Mouse (Mus musculus): ENCODE measurements around the gene Siglecg. TPM values are rescaled to one million over a fixed set of nuclear protein-coding genes. Genes with fewer than 3 reads are reported as not detected.
"Not testable (repeated sequence)": the region's sequence is repeated elsewhere in the genome, so short reads cannot be mapped to it uniquely, and the experiment has no call there.

Siglecg gene
- polyA plus RNA-seq, 1 experiment from 2014 or later = not detected

DNA sequence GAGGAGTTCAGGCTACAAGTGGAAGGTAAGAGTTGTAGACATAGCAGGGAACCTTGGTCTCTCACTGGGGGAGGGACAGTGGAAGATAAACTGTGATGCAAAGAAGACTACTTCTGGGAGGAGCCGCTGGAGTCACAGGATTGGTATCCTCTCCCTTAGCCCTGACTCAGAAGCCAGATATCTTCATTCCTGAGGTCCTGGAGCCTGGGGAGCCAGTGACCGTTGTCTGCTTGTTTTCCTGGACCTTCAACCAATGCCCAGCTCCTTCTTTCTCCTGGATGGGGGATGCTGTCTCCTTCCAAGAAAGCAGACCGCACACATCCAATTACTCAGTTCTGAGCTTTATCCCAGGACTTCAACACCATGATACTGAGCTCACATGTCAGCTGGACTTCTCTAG, 1.1 kb downstream of the Siglecg start:
- Histone ChIP-seq H3K9me3 (ENCODE audit: control insufficient read depth, low read length) (no peaks in the 10 kb centered on the region), H3K36me3 (ENCODE audit: control insufficient read depth, insufficient read depth, low read length) (no peaks in the 10 kb centered on the region), H3K4me1 (replicated peaks; ENCODE audit: control insufficient read depth, insufficient read depth, low read length) (no peaks in the 10 kb centered on the region), H3K4me2 (replicated peaks; ENCODE audit: low read depth, low read length) (no peak overlapping the region), H3K27ac (ENCODE audit: low read depth, low read length) (no peak overlapping the region), H3K9ac (ENCODE audit: low read depth, low read length) (no peak overlapping the region), H3K4me3 (ENCODE audit: low read depth, low read length) (no peak overlapping the region), H3K27me3 (ENCODE audit: control insufficient read depth, insufficient read depth, low read length) (no peaks in the 10 kb centered on the region)
- DNase-seq (ENCODE audit: low spot score) (no peak), ATAC-seq (ENCODE audit: low FRiP score) (no peak)
- 81% methylated on average over 3 of the region's 3 CpGs for WGBS

DNA sequence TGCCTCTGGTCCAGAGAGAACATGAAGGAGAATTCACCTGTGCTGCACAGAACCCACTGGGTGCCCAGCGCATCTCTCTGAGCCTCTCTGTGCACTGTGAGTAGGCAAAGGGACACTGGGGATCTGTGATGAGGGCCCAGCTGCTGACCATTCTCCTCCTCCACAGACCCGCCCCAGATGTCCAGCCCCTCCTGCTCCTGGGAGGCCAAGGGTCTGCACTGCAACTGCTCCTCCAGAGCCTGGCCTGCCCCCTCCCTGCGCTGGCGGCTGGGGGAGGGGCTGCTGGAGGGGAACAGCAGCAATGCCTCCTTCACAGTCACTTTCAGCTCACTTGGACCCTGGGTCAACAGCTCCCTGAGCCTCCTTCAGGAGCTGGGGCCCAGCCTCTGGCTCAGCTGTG, 3.7 kb downstream of the Siglecg start:
- ATAC-seq (ENCODE audit: low FRiP score) = 0 out of 2 replicates have a peak, but pooled peaks have one; percentile 27
- 32% methylated on average over 4 of the region's 4 CpGs for WGBS

DNA sequence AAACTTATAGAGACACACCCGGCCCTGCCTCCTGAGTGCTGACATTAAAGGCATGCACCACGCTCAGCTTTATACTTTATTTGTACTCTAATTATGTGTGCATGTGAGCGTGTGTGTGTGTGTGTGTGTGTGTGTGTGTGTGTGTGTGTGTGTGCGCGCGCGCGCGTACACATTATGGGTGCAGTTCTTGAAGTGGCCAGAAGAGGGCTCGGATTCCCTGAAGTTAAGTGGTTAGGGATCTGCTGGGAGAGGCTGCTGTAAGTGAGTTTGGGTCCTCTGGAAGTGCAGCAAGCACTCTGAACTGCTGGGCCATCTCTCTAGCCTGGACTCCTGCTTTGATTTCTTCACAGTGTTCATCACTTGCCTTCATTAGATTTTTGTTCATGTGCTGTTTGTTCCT, 9.3 kb downstream of the Siglecg start:
- H3K9ac ChIP-seq (ENCODE audit: low read depth, low read length) = no peak overlapping the region
- WGBS = 82% methylated on average over 10 of the region's 10 CpGs
- H3K36me3 ChIP-seq (ENCODE audit: control insufficient read depth, insufficient read depth, low read length) = no peaks in the 10 kb centered on the region
- H3K9me3 ChIP-seq (ENCODE audit: control insufficient read depth, low read length) = no peaks in the 10 kb centered on the region
- H3K4me3 ChIP-seq (ENCODE audit: low read depth, low read length) = no peak overlapping the region
- DNase-seq (ENCODE audit: low spot score) = peak; percentile 3
- H3K27me3 ChIP-seq (ENCODE audit: control insufficient read depth, insufficient read depth, low read length) = no peaks in the 10 kb centered on the region
- H3K27ac ChIP-seq (ENCODE audit: low read depth, low read length) = no peak overlapping the region
- H3K4me1 ChIP-seq (replicated peaks; ENCODE audit: control insufficient read depth, insufficient read depth, low read length) = no peaks in the 10 kb centered on the region
- no peak for ATAC-seq (ENCODE audit: low FRiP score)
- no peak overlapping the region for H3K4me2 ChIP-seq (replicated peaks; ENCODE audit: low read depth, low read length)

More for the DNA sequence above, 3.7 kb downstream of the Siglecg start:
- H3K9me3 ChIP-seq (ENCODE audit: control insufficient read depth, low read length); H3K27ac ChIP-seq (ENCODE audit: low read depth, low read length); H3K4me1 ChIP-seq (replicated peaks; ENCODE audit: control insufficient read depth, insufficient read depth, low read length); DNase-seq (ENCODE audit: low spot score); H3K4me3 ChIP-seq (ENCODE audit: low read depth, low read length); H3K9ac ChIP-seq (ENCODE audit: low read depth, low read length); H3K27me3 ChIP-seq (ENCODE audit: control insufficient read depth, insufficient read depth, low read length); H3K36me3 ChIP-seq (ENCODE audit: control insufficient read depth, insufficient read depth, low read length); H3K4me2 ChIP-seq (replicated peaks; ENCODE audit: low read depth, low read length): not testable (repeated sequence)

DNA sequence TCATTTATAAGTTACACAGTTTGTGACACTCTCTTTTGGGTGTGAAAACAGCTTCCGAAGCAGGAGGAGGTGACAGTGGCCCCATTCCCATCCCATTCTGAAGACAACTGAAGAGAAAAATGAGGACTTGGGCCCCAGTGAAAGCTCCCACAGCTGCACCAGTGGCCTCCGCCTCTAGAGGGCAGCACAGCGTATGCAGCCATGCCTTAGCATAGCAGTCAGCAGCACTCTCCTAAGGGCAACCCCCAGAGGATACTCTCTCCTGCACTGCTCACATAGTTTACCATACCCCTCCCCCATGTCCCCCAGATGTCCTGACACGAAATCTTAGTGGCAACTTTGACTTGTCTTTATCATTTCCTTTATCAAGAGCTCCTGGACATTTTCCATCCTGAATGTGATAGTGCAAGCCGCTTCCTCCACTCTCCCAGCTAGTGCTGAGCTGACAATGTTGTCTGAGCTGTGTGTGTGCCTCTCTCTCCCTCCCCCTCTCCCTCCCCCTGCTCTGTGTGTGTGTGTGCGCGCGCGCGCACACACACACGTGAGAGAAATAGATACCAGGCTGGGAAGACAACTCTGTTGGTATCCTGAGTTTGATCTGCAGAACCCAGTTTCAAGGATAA, 15.1 kb downstream of the Siglecg start:
- DNase-seq (ENCODE audit: low spot score) (peak; percentile 90), ATAC-seq (ENCODE audit: low FRiP score) (peak; percentile 89)
- H3K4me1 ChIP-seq (replicated peaks; ENCODE audit: control insufficient read depth, insufficient read depth, low read length) = no peaks in the 10 kb centered on the region
- H3K36me3 ChIP-seq (ENCODE audit: control insufficient read depth, insufficient read depth, low read length) = no peaks in the 10 kb centered on the region
- WGBS = 10% methylated on average over 11 of the region's 11 CpGs
- no peak overlapping the region for H3K9ac ChIP-seq (ENCODE audit: low read depth, low read length)
- H3K27ac ChIP-seq (ENCODE audit: low read depth, low read length) = no peak overlapping the region
- no peak overlapping the region; the same call in 1 of the 2 replicates for H3K4me2 ChIP-seq (replicated peaks; ENCODE audit: low read depth, low read length)
- H3K4me3 ChIP-seq (ENCODE audit: low read depth, low read length) = no peak overlapping the region
- no peaks in the 10 kb centered on the region for H3K27me3 ChIP-seq (ENCODE audit: control insufficient read depth, insufficient read depth, low read length)
- H3K9me3 ChIP-seq (ENCODE audit: control insufficient read depth, low read length) = no peaks in the 10 kb centered on the region

DNA sequence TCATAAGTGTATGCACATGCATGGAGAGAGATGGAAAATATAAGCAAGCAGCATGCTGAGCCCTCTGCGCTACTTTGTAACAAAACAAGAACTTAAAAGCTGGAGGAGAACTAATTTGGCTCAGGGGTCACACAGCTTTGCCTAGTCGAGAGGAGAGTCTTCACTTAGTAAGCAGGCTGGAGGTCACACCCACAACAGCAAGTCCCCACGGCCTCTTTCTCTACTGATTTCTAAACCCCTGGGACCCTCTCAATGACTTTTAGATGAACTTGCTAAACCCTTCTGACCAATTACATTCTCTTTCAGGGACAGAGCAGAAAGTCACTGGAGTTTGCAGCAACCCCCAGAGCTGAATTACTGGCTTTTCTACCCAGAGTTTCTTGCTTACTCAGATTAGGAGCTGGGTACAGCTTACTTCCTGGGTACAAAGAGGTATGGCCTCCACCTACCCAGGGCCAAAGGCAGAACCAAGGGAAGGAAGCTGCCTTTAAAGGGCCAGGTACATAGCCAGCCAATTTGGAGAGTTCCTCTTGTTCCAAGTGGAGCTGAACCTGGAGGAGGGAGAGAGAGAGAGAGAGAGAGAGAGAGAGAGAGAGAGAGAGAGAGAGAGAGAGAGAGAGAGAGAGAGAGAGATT, 16.1 kb downstream of the Siglecg start:
- Histone ChIP-seq H3K27ac (ENCODE audit: low read depth, low read length) (no peak overlapping the region), H3K36me3 (ENCODE audit: control insufficient read depth, insufficient read depth, low read length) (no peaks in the 10 kb centered on the region), H3K9me3 (ENCODE audit: control insufficient read depth, low read length) (no peaks in the 10 kb centered on the region), H3K4me2 (replicated peaks; ENCODE audit: low read depth, low read length) (no peak overlapping the region), H3K9ac (ENCODE audit: low read depth, low read length) (no peak overlapping the region), H3K27me3 (ENCODE audit: control insufficient read depth, insufficient read depth, low read length) (no peaks in the 10 kb centered on the region), H3K4me3 (ENCODE audit: low read depth, low read length) (no peak overlapping the region), H3K4me1 (replicated peaks; ENCODE audit: control insufficient read depth, insufficient read depth, low read length) (no peaks in the 10 kb centered on the region)
- 64% methylated on average over 3 of the region's 3 CpGs for WGBS
- ATAC-seq (ENCODE audit: low FRiP score) (no peak), DNase-seq (ENCODE audit: low spot score) (no peak)

DNA sequence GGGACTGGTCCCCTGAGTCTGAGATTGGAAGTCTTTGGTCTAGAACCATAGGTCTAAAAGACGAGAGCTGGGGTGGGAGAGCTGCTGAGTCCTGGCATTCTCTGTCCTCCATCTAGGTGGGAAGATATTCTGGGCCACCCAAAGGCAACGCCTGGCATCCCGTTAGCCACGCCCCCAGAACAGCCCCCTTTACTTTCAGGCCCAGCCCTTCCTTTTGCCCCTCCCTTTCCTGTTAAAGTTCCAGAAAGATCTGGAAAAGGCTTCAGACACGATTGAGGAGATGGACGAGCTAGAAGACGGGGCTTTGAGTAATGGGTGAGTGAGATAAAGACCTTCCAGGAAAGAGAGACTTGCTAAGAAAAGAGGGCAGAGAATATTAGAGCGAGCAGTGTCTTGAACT, 19.4 kb downstream of the Siglecg start, which contains the start of gene Lim2:
Lim2 (plus strand) TSS at position 265 of the 400 bp plus-strand sequence.
- no peak within 1 kb of the TSS for H3K4me2 ChIP-seq (replicated peaks; ENCODE audit: low read depth, low read length)
- H3K4me1 ChIP-seq (replicated peaks; ENCODE audit: control insufficient read depth, insufficient read depth, low read length) = no peaks in the 10 kb centered on the region
- no peak within 1 kb of the TSS for H3K27ac ChIP-seq (ENCODE audit: low read depth, low read length)
- ATAC-seq (ENCODE audit: low FRiP score) (no peak), DNase-seq (ENCODE audit: low spot score) (no peak)
- H3K27me3 ChIP-seq (ENCODE audit: control insufficient read depth, insufficient read depth, low read length) = no peaks in the 10 kb centered on the region
- H3K9me3 ChIP-seq (ENCODE audit: control insufficient read depth, low read length) = no peaks in the 10 kb centered on the region
- H3K4me3 ChIP-seq (ENCODE audit: low read depth, low read length) = no peak within 1 kb of the TSS
- H3K36me3 ChIP-seq (ENCODE audit: control insufficient read depth, insufficient read depth, low read length) = no peaks in the 10 kb centered on the region
- no peak within 1 kb of the TSS for H3K9ac ChIP-seq (ENCODE audit: low read depth, low read length)
- WGBS = 85% methylated on average over 8 of the region's 8 CpGs

DNA sequence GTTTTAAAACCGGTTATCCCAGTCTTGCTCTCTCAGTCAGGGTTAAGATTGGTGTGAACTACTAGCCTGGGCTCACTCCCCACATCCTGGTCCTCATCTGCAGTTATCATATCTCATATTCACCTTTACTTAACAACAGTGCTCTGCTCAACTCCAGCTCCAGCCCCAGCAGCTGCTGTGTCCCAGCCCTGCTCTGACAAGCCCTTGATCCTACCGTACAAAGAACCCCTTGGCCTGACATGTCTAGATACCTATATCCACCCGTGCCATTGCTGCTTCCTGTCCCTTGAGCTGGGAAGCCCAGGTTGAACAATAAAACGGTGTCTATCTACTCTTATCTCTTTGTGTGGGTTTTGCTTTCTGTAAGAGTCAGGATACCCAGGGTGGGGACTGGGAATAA, 21.5 kb downstream of the Siglecg start:
- H3K27me3 ChIP-seq (ENCODE audit: control insufficient read depth, insufficient read depth, low read length) = no peaks in the 10 kb centered on the region
- no peak for DNase-seq (ENCODE audit: low spot score)
- 55% methylated on average over 4 of the region's 4 CpGs for WGBS
- H3K4me1 ChIP-seq (replicated peaks; ENCODE audit: control insufficient read depth, insufficient read depth, low read length) = no peaks in the 10 kb centered on the region
- no peak overlapping the region for H3K4me3 ChIP-seq (ENCODE audit: low read depth, low read length)
- no peak overlapping the region for H3K9ac ChIP-seq (ENCODE audit: low read depth, low read length)
- no peak for ATAC-seq (ENCODE audit: low FRiP score)
- H3K36me3 ChIP-seq (ENCODE audit: control insufficient read depth, insufficient read depth, low read length) = no peaks in the 10 kb centered on the region
- H3K9me3 ChIP-seq (ENCODE audit: control insufficient read depth, low read length) = no peaks in the 10 kb centered on the region
- no peak overlapping the region for H3K27ac ChIP-seq (ENCODE audit: low read depth, low read length)
- no peak overlapping the region for H3K4me2 ChIP-seq (replicated peaks; ENCODE audit: low read depth, low read length)

DNA sequence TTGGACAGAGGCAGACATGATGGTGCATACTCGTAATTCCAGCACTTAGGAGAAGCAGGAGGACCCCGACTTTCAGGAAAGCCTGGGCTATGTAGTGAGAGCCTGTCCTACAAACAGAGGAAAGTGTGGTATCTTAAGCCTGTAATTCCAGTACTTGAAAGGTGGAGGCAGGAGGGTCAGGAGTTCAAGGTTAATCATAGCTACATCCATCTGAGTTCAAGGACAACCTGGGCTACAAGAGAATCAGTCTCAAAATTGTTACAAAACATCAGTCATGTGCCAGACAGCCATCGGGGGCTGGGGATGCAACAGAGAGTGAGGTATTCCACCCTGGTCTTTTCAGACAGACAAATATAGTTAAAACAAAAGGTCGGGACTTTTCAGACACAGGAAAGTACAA, 24.9 kb downstream of the Siglecg start:
- WGBS = 79% methylated on average over 4 of the region's 4 CpGs
- H3K9me3 ChIP-seq (ENCODE audit: control insufficient read depth, low read length) = no peaks in the 10 kb centered on the region
- H3K4me2 ChIP-seq (replicated peaks; ENCODE audit: low read depth, low read length) = no peak overlapping the region
- H3K4me1 ChIP-seq (replicated peaks; ENCODE audit: control insufficient read depth, insufficient read depth, low read length) = no peaks in the 10 kb centered on the region
- ATAC-seq (ENCODE audit: low FRiP score) (no peak), DNase-seq (ENCODE audit: low spot score) (no peak)
- H3K9ac ChIP-seq (ENCODE audit: low read depth, low read length) = no peak overlapping the region
- H3K27me3 ChIP-seq (ENCODE audit: control insufficient read depth, insufficient read depth, low read length) = no peaks in the 10 kb centered on the region
- no peaks in the 10 kb centered on the region for H3K36me3 ChIP-seq (ENCODE audit: control insufficient read depth, insufficient read depth, low read length)
- H3K27ac ChIP-seq (ENCODE audit: low read depth, low read length) = no peak overlapping the region
- H3K4me3 ChIP-seq (ENCODE audit: low read depth, low read length) = no peak overlapping the region

DNA sequence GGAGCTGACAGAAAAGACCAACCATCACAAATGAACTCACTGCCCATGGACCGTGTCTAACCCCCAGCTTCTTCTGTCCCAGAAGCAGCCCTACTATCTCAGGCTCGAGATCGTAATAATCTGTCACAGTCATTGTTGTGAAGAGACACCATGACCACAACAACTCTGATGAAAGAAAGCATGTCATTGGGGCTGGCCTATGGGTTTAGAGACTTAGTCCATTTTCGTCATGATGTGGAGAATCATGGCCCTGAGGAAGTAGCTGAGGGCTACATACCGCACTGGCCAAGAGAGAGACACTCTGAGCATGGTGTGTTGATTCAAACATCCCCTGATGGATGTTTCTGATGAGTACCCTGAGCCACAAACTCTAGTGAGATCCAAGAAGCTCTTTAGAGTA, 26.7 kb downstream of the Siglecg start:
- 88% methylated on average over 5 of the region's 5 CpGs for WGBS
- Histone ChIP-seq H3K9ac (ENCODE audit: low read depth, low read length) (no peak overlapping the region), H3K9me3 (ENCODE audit: control insufficient read depth, low read length) (no peaks in the 10 kb centered on the region), H3K4me1 (replicated peaks; ENCODE audit: control insufficient read depth, insufficient read depth, low read length) (no peaks in the 10 kb centered on the region), H3K27ac (ENCODE audit: low read depth, low read length) (no peak overlapping the region), H3K27me3 (ENCODE audit: control insufficient read depth, insufficient read depth, low read length) (no peaks in the 10 kb centered on the region), H3K4me3 (ENCODE audit: low read depth, low read length) (no peak overlapping the region), H3K4me2 (replicated peaks; ENCODE audit: low read depth, low read length) (no peak overlapping the region), H3K36me3 (ENCODE audit: control insufficient read depth, insufficient read depth, low read length) (no peaks in the 10 kb centered on the region)
- no peak for ATAC-seq (ENCODE audit: low FRiP score)
- DNase-seq (ENCODE audit: low spot score) = no peak
